Comparison of ENCODE assay signal across 8 mouse cellular contexts in the genomic region with DNA sequence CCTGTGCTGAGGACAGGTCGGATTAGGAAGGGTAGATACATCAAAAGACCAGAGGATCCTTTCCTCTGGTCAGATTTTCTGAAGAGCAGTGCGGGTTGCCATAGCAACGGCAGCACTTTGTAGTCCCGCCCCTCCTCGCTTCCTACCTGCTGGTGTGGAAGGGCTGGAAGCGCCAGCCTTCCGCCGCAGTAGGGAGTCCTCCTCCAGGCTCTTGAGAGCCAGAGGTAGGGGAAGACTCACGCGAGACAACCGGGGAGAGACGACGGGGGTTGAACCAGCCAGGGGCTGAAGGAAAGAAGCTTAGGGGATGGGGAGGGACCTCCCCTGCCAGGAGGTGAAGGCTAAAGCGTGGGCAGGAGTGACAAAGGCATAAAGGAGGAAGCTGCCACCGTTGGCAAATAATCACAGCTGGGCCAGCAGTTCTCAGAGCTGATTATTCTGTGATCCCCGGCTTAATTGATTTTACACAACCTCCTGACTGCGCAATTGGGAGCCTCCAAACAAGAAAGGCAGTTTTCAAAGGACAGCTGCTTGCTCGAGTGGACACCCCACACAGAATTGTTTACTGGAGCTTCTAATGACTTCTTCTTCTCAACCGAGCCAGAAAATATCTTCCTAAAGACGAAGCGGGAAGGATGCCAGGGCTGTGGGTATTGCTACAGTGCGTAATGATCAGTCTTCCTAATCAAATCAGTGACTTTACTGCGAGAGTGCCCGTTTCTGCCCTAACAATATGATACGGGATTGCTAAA.
DNase-seq lines count a peak whose midpoint lies in the region; ATAC-seq lines count a peak whose summit lies in the region.

No protein-coding gene starts in this region.

- no peaks in the 10 kb centered on the region for H3K36me3 ChIP-seq in heart, embryonic 15.5 days
- no peaks in the 10 kb centered on the region for H3K36me3 ChIP-seq in liver, embryonic 11.5 days (ENCODE audit: control insufficient read depth, insufficient read depth, low read length)
- H3K36me3 ChIP-seq in neural tube, embryonic 14.5 days (ENCODE audit: control insufficient read depth, insufficient read depth, low read length): no peaks in the 10 kb centered on the region

- WGBS in heart, embryonic 15.5 days: 18% methylated on average over 25 of the region's 25 CpGs
- whole genome bisulfite sequencing in liver, embryonic 11.5 days: 25% methylated on average over 25 of the region's 25 CpGs
- WGBS in neural tube, embryonic 14.5 days: 3% methylated on average over 25 of the region's 25 CpGs

- peaks cover 7% of the 10 kb centered on the region; the same call in 1 of the 2 replicates for H3K4me1 ChIP-seq in heart, embryonic 15.5 days (replicated peaks)
- no peaks in the 10 kb centered on the region; the same call in 1 of the 2 replicates for H3K4me1 ChIP-seq in liver, embryonic 11.5 days (replicated peaks; ENCODE audit: control insufficient read depth, insufficient read depth, low read length)
- peaks cover 9% of the 10 kb centered on the region; the same call in 1 of the 2 replicates for H3K4me1 ChIP-seq in neural tube, embryonic 14.5 days (ENCODE audit: control insufficient read depth, insufficient read depth, low read length)

- H3K9me3 ChIP-seq in heart, embryonic 15.5 days (replicated peaks): no peaks in the 10 kb centered on the region
- H3K9me3 ChIP-seq in liver, embryonic 11.5 days (ENCODE audit: control insufficient read depth, low read length): no peaks in the 10 kb centered on the region
- no peaks in the 10 kb centered on the region for H3K9me3 ChIP-seq in neural tube, embryonic 14.5 days (ENCODE audit: control insufficient read depth, low read length)

- H3K4me3 ChIP-seq in heart, embryonic 15.5 days: peak overlapping the region; percentile 35
- peak overlapping the region; percentile 22; the same call in 1 of the 2 replicates for H3K4me3 ChIP-seq in liver, embryonic 11.5 days (ENCODE audit: low read depth, low read length)
- peak overlapping the region; percentile 22 for H3K4me3 ChIP-seq in neural tube, embryonic 14.5 days (ENCODE audit: low read depth, low read length)

- no peak overlapping the region for H3K27ac ChIP-seq in heart, embryonic 15.5 days
- H3K27ac ChIP-seq in liver, embryonic 11.5 days (ENCODE audit: low read depth, low read length): no peak overlapping the region
- H3K27ac ChIP-seq in neural tube, embryonic 14.5 days (ENCODE audit: low read depth, low read length): peak overlapping the region; percentile 91

- no peaks in the 10 kb centered on the region for H3K27me3 ChIP-seq in heart, embryonic 15.5 days
- no peaks in the 10 kb centered on the region; the same call in 1 of the 2 replicates for H3K27me3 ChIP-seq in liver, embryonic 11.5 days (replicated peaks; ENCODE audit: control insufficient read depth, insufficient read depth, low read length)
- no peaks in the 10 kb centered on the region for H3K27me3 ChIP-seq in neural tube, embryonic 14.5 days (ENCODE audit: control insufficient read depth, insufficient read depth, low read length)

- DNase-seq in heart, adult 18-20 months: no peak
- peak; percentile 10 for DNase-seq in cerebellum, adult 9-10 months
- DNase-seq in kidney, postnatal 25 days: peak; percentile 38 to 51
- no peak for DNase-seq in liver, embryonic 11.5 days (ENCODE audit: low spot score)
- peak; percentile 15 to 40 for DNase-seq in urinary bladder, postnatal 36 days (ENCODE audit: low spot score in 2 of 2)

- no peak for ATAC-seq in heart, embryonic 15.5 days (replicated peaks; ENCODE audit: insufficient number of reproducible peaks, insufficient read depth, low FRiP score, low read depth)
- ATAC-seq in frontal cortex, adult (ENCODE audit: low TSS enrichment): peak; percentile 98
- no peak for ATAC-seq in liver, embryonic 11.5 days (replicated peaks; ENCODE audit: low FRiP score)
- peak; percentile 90 for ATAC-seq in neural tube, embryonic 14.5 days (ENCODE audit: low read depth)

- H3K4me2 ChIP-seq in heart, embryonic 15.5 days: peak overlapping the region; percentile 58
- peak overlapping the region; percentile 61 for H3K4me2 ChIP-seq in liver, embryonic 11.5 days
- H3K4me2 ChIP-seq in neural tube, embryonic 14.5 days (ENCODE audit: low read depth, low read length): peak overlapping the region; percentile 52

- no peak overlapping the region for H3K9ac ChIP-seq in heart, embryonic 15.5 days
- H3K9ac ChIP-seq in liver, embryonic 11.5 days (ENCODE audit: low read depth, low read length): no peak overlapping the region
- H3K9ac ChIP-seq in neural tube, embryonic 14.5 days (replicated peaks; ENCODE audit: low read depth, low read length): peak overlapping the region; percentile 37; the same call in 1 of the 2 replicates

Comparison
In these comparisons a context has a peak if more than half of its experiments do, and no peak if none do; other contexts are left out.
1. ATAC-seq: peak in frontal cortex, adult (single experiment) and neural tube, embryonic 14.5 days (single experiment); none in heart, embryonic 15.5 days (single experiment) and liver, embryonic 11.5 days (single experiment).
2. DNase-seq: peak in cerebellum, adult 9-10 months (single experiment), kidney, postnatal 25 days (2 of 2) and urinary bladder, postnatal 36 days (2 of 2); none in heart, adult 18-20 months (0 of 2) and liver, embryonic 11.5 days (single experiment).
3. Peak in every context shown above with its lines, with median percentiles within 50 percentile points of each other: H3K4me2 ChIP-seq and H3K4me3 ChIP-seq.